Mouse (Mus musculus) MEL (cell line): Measurements from ENCODE around the gene Tcstv3. TPM values are rescaled to one million over a fixed set of nuclear protein-coding genes. Genes with fewer than 3 reads are reported as not detected.

Experiments used
- DNase-seq: peaks from one replicate; pipeline ENCODE4 v3.0.0; 2011; ENCODE audit warnings: low read depth, low spot score
- H3K27ac ChIP-seq: 2 replicates; pipeline ENCODE4 v1.5.1; 2012; ENCODE audit warnings: low read depth, mild to moderate bottlenecking, control low read depth, low read length, moderate library complexity; ENCODE audit not compliant: control insufficient read depth
- H3K27me3 ChIP-seq, 2 experiments: fragments of 150-350 bp in 1 of 2; sonication (generic) in 1 of 2; 2 replicates each; pipeline ENCODE4 v1.6.1; 2012; ENCODE audit warnings: low read length in 2 of 2, mild to moderate bottlenecking in 2 of 2, improper control_type of control experiment in 1 of 2, moderate library complexity in 1 of 2; ENCODE audit not compliant: insufficient read depth in 2 of 2, control insufficient read depth in 1 of 2
- H3K36me3 ChIP-seq, 2 experiments: 2 replicates each; pipeline ENCODE4 v1.6.1; 2012 to 2014; ENCODE audit warnings: low read length in 2 of 2, improper control_type of control experiment in 1 of 2, inconsistent platforms in 1 of 2, mild to moderate bottlenecking in 1 of 2; ENCODE audit not compliant: insufficient read depth in 2 of 2, control insufficient read depth in 1 of 2
- H3K4me1 ChIP-seq, 2 experiments: fragments of 150-350 bp in 1 of 2; sonication (generic) in 1 of 2; 2 replicates each; pipeline ENCODE4 v1.6.1; 2012; ENCODE audit warnings: low read length in 2 of 2, improper control_type of control experiment in 1 of 2, mild to moderate bottlenecking in 1 of 2; ENCODE audit not compliant: insufficient read depth in 2 of 2, control insufficient read depth in 1 of 2
- H3K4me3 ChIP-seq, 2 experiments: fragments of 150-350 bp in 1 of 2; sonication (generic) in 1 of 2; 2 replicates each; pipeline ENCODE4 v1.5.1; 2012; ENCODE audit warnings: low read depth in 2 of 2, low read length in 2 of 2, mild to moderate bottlenecking in 2 of 2, moderate library complexity in 2 of 2, control low read depth in 1 of 2, improper control_type of control experiment in 1 of 2; ENCODE audit not compliant: control insufficient read depth in 1 of 2, insufficient read depth in 1 of 2
- H3K79me2 ChIP-seq: 2 replicates; pipeline ENCODE4 v1.6.1; 2012; ENCODE audit warnings: mild to moderate bottlenecking, low read length, moderate library complexity; ENCODE audit not compliant: control insufficient read depth, poor library complexity, insufficient read depth
- H3K9ac ChIP-seq: 2 replicates; pipeline ENCODE4 v1.6.1; 2012; ENCODE audit warnings: low read depth, mild to moderate bottlenecking, control low read depth, low read length, moderate library complexity; ENCODE audit not compliant: control insufficient read depth, poor library complexity, severe bottlenecking
- H3K9me3 ChIP-seq: fragments of 150-350 bp; sonication (generic); replicated peaks from 2 replicates; pipeline ENCODE4 v1.6.1; 2012; ENCODE audit warnings: mild to moderate bottlenecking, low read length, improper control_type of control experiment, moderate library complexity; ENCODE audit not compliant: insufficient read depth
- CHD1 ChIP-seq: IDR thresholded peaks from 2 replicates; pipeline ENCODE4 v1.6.1; 2012; ENCODE audit warnings: low read depth, mild to moderate bottlenecking, inconsistent platforms, low read length, improper control_type of control experiment
- CTCF ChIP-seq, 3 experiments: IDR thresholded peaks in 2 of 3; conservative IDR thresholded peaks in 1 of 3; 2 replicates each; pipeline ENCODE4 v1.5.1; 2011 to 2012; ENCODE audit warnings: low read length in 3 of 3, low read depth in 2 of 3, mild to moderate bottlenecking in 2 of 3, improper control_type of control experiment in 1 of 3, inconsistent platforms in 1 of 3, mixed read lengths in 1 of 3, moderate library complexity in 1 of 3; ENCODE audit not compliant: control insufficient read depth in 1 of 3, insufficient read depth in 1 of 3, poor library complexity in 1 of 3, severe bottlenecking in 1 of 3
- E2F4 ChIP-seq: IDR thresholded peaks from 2 replicates; pipeline ENCODE4 v1.6.1; 2011; ENCODE audit warnings: low read depth, low read length, improper control_type of control experiment, borderline replicate concordance
- ELF1 ChIP-seq: IDR thresholded peaks from 2 replicates; pipeline ENCODE4 v1.6.1; 2014; ENCODE audit warnings: low read depth, mild to moderate bottlenecking, inconsistent platforms, low read length, improper control_type of control experiment, moderate library complexity
- EP300 ChIP-seq, 2 experiments: IDR thresholded peaks; 2 replicates each; pipeline ENCODE4 v1.6.1; 2011; ENCODE audit warnings: improper control_type of control experiment in 2 of 2, low read length in 2 of 2, low read depth in 1 of 2, mild to moderate bottlenecking in 1 of 2
- GATA1 ChIP-seq: IDR thresholded peaks from 2 replicates; pipeline ENCODE4 v1.6.1; 2011; ENCODE audit warnings: low read depth, low read length, improper control_type of control experiment
- KAT2A ChIP-seq: conservative IDR thresholded peaks from 2 replicates; pipeline ENCODE4 v1.6.1; 2012; ENCODE audit warnings: low read depth, low read length, improper control_type of control experiment, inconsistent platforms
- MEF2A ChIP-seq: IDR thresholded peaks from 2 replicates; pipeline ENCODE4 v1.6.1; 2014; ENCODE audit warnings: low read depth, mild to moderate bottlenecking, inconsistent platforms, low read length, improper control_type of control experiment; ENCODE audit not compliant: poor library complexity, insufficient replicate concordance, severe bottlenecking; ENCODE audit errors: extremely low read depth
- MYC ChIP-seq: IDR thresholded peaks from 2 replicates; pipeline ENCODE4 v1.6.1; 2011; ENCODE audit warnings: low read depth, mild to moderate bottlenecking, low read length, improper control_type of control experiment, moderate library complexity
- NELFE ChIP-seq: IDR thresholded peaks from 2 replicates; pipeline ENCODE4 v1.6.1; 2011; ENCODE audit warnings: low read depth, low read length, improper control_type of control experiment
- NRF1 ChIP-seq: IDR thresholded peaks from 2 replicates; pipeline ENCODE4 v1.6.1; 2014; ENCODE audit warnings: low read depth, mild to moderate bottlenecking, inconsistent platforms, low read length, improper control_type of control experiment, moderate library complexity; ENCODE audit not compliant: poor library complexity, insufficient read depth, severe bottlenecking
- POLR2AphosphoS2 ChIP-seq: IDR thresholded peaks from 2 replicates; pipeline ENCODE4 v1.6.1; 2011; ENCODE audit warnings: low read length, improper control_type of control experiment
- POLR2AphosphoS5 ChIP-seq: IDR thresholded peaks from 2 replicates; pipeline ENCODE4 v1.6.1; 2012; ENCODE audit warnings: low read depth, borderline replicate concordance, mild to moderate bottlenecking, inconsistent platforms, low read length, moderate library complexity, mixed read lengths
- RCOR1 ChIP-seq: IDR thresholded peaks from 2 replicates; pipeline ENCODE4 v1.6.1; 2012; ENCODE audit warnings: low read depth, mild to moderate bottlenecking, inconsistent platforms, low read length, improper control_type of control experiment
- SMC3 ChIP-seq: IDR thresholded peaks from 2 replicates; pipeline ENCODE4 v1.6.1; 2011; ENCODE audit warnings: low read depth, low read length, improper control_type of control experiment
- TAL1 ChIP-seq: IDR thresholded peaks from 2 replicates; pipeline ENCODE4 v1.6.1; 2012; ENCODE audit warnings: mild to moderate bottlenecking, inconsistent platforms, low read length, moderate library complexity, mixed read lengths
- TCF12 ChIP-seq: IDR thresholded peaks from 2 replicates; pipeline ENCODE4 v1.6.1; 2014; ENCODE audit warnings: low read depth, mild to moderate bottlenecking, inconsistent platforms, low read length, improper control_type of control experiment, moderate library complexity
- USF1 ChIP-seq: IDR thresholded peaks from 2 replicates; pipeline ENCODE4 v1.6.1; 2014; ENCODE audit warnings: low read depth, mild to moderate bottlenecking, inconsistent platforms, low read length, improper control_type of control experiment, moderate library complexity
- ZNF384 ChIP-seq: IDR thresholded peaks from 2 replicates; pipeline ENCODE4 v1.6.1; 2012; ENCODE audit warnings: low read depth, mild to moderate bottlenecking, inconsistent platforms, low read length, improper control_type of control experiment
- polyA plus RNA-seq, 2 experiments: library from polyadenylated mRNA; stranded (reverse) in 1 of 2; unstranded in 1 of 2; fragments of >175 nt in 1 of 2; fragments of >200 nt in 1 of 2; gene quantifications; 2 replicates each; pipeline versions ENCODE4 v1.2.1 to v1.2.4; 2012; ENCODE audit warnings: low replicate concordance in 2 of 2, low read depth in 1 of 2; ENCODE audit not compliant: insufficient read length in 2 of 2, insufficient read depth in 1 of 2, missing spikeins in 1 of 2
- total RNA-seq: library from RNA; depleted of rRNA; stranded (reverse); fragments of 300-350 nt; gene quantifications from 2 replicates; pipeline ENCODE4 v1.2.3, GENCODE M21; 2012

Tcstv3 gene
- total and polyA plus RNA-seq, 3 experiments: not detected

DNA sequence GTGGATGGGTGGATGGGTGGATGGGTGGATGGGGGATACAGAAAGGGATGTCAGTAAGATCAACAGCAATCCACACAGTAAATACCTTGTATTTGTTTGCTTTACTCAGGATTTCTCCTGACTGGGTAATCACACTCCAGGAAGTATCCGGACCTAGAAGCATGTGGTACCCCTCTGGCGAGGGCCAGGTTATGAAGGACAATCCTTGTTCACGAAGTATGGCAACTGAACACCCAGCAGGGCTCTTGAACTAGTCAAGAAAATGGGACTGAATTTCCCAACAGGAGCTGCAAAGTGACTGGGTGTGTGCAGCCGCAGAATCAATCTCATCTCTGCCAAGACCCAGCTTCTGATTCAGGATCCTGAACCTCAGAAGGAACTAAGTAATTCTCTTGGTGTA lies 15.8 kb upstream of the Tcstv3 start:
- no peak overlapping the region for H3K9ac ChIP-seq
- no peak overlapping the region for H3K27ac ChIP-seq
- no peaks in the 10 kb centered on the region for H3K9me3 ChIP-seq
- H3K79me2 ChIP-seq: no peaks in the 10 kb centered on the region
- DNase-seq: no peak
- no peaks in the 10 kb centered on the region for H3K27me3 ChIP-seq
- H3K4me3 ChIP-seq: no peak overlapping the region
- no peaks in the 10 kb centered on the region for H3K36me3 ChIP-seq
- TF ChIP-seq ZNF384 (no peak), CHD1 (no peak), TAL1 (no peak), MEF2A (no peak), KAT2A (no peak), POLR2AphosphoS2 (no peak), POLR2AphosphoS5 (no peak), TCF12 (no peak), CTCF (IDR thresholded peaks at IDR 0.05 in 2 of 3, conservative IDR thresholded peaks at IDR 0.05 in 1 of 3; ENCODE audit: control insufficient read depth in 1 of 3, insufficient read depth in 1 of 3, low read depth in 2 of 3, low read length in 3 of 3, poor library complexity in 1 of 3, severe bottlenecking in 1 of 3) (no peak), RCOR1 (no peak), NELFE (no peak), E2F4 (no peak), ELF1 (no peak), USF1 (no peak), NRF1 (no peak), SMC3 (no peak)
- no peaks in the 10 kb centered on the region for H3K4me1 ChIP-seq

DNA sequence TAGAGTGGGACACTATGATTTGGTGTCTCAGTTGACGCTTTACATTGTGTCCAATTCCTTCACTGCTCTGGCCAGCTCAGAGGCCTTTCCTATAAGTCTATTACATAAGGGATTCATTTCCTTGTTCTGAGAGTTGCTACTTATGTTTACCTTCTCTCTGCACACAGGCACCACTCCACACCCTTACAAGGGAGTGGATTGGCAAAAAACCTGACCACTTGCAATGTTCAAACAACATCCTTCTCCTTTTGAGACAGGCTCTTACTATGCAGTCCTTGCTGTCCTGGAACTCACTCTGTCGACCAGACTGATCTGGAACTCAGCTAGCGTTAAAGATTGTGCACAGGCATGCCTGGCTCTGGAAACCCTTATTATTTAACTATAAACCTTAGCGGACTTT lies 5.9 kb upstream of the Tcstv3 start:
- Histone ChIP-seq H3K4me1 (no peaks in the 10 kb centered on the region), H3K9me3 (no peaks in the 10 kb centered on the region), H3K79me2 (no peaks in the 10 kb centered on the region), H3K9ac (no peak overlapping the region), H3K27ac (no peak overlapping the region), H3K36me3 (no peaks in the 10 kb centered on the region), H3K4me3 (no peak overlapping the region), H3K27me3 (no peaks in the 10 kb centered on the region)
- TF ChIP-seq TCF12: no peak
- no peak for TF ChIP-seq MYC
- TF ChIP-seq GATA1: no peak
- TF ChIP-seq EP300 (IDR thresholded peaks at IDR 0.05; ENCODE audit: low read depth in 1 of 2, low read length in 2 of 2): no peak
- DNase-seq: no peak
